Mouse (Mus musculus): ENCODE measurements around the gene Eps15. TPM values are rescaled to one million over a fixed set of nuclear protein-coding genes. Genes with fewer than 3 reads are reported as not detected.

The Eps15 gene
- polyA plus RNA-seq (2012; rRNA removed) = 131 and 135 TPM in 2 replicates

DNA sequence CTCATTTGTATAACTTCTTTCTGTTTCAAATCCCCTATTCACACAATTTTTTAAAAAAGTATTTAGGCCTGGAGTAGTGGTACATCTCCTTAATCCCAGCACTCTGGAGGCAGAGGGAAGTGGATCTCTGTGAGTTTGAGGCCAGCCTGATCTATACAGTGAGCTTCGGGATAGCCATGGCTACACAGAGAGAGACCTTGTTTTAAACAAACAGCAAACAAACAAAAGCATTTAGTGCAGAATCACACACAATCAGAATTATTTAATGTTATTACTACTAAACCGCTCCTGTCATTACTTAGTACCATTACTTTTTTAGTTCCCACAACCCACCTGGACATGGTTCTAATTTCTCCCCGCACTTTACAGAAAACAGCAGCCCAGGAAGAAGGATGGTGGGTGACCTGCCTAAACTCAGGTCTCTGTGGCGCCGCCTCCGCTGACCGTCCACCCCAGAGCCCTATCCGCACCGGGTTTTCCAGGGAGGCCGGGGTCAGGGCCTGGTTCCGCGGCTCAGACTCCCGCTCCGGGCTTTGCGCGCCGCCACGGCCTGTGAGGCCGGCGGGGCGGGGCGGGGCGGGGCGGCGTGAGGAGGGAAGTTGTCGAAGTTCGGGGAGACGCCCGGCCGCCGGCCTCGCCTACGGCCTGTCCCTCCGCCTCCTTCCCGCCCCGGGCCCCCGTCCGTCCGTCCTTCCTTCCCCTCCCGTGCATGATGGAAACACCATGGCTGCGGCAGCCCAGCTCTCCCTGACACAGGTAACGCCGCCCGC lies at the start of gene Eps15:
Eps15 (plus strand) TSS at position 580 of the 770 bp plus-strand sequence.
- H3K27ac ChIP-seq (ENCODE audit: insufficient read depth, low read length) = no peak within 1 kb of the TSS
- peak within 1 kb of the TSS; percentile 87 for H3K4me3 ChIP-seq (replicated peaks; ENCODE audit: insufficient read depth, low read depth, low read length)
- 3% methylated on average over 40 of the region's 44 CpGs for WGBS
- DNase-seq = peak; percentile 91 to 93
- H3K27me3 ChIP-seq (ENCODE audit: control insufficient read depth, insufficient read depth, low read length) = no peaks in the 10 kb centered on the region
- H3K4me1 ChIP-seq (ENCODE audit: control insufficient read depth, insufficient read depth, low read length) = no peaks in the 10 kb centered on the region
- TF ChIP-seq POLR2A (IDR thresholded peaks at IDR 0.05; ENCODE audit: borderline replicate concordance, insufficient read depth, low read length) (peak; percentile 26; the same call in 1 of the 2 replicates), CTCF (IDR thresholded peaks at IDR 0.05; ENCODE audit: borderline replicate concordance, insufficient read depth, low read depth, low read length) (no peak)

DNA sequence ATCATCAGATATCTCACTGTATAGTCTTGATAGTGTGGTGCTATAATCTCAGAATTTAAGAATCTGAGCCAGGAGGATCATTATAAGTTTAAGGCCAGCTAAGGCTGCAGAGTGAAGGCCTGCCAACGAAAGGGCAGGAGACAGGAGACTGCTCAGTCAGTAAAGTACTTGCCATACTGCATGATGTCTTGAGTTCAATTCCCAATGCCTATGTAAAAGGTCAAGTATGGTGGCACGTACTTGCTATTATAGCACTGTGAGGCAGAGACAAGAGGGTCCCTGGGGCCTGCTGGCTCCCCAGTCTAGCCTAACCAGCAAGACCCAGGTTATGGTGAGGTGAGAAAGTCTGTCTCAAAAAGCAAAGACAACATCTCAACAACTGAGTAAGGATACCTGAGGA lies 45.9 kb upstream of the Eps15 start, which contains the start of gene Calr4:
Calr4 (plus strand) TSS at position 301 of the 400 bp plus-strand sequence.
- no peak for DNase-seq
- no peak for TF ChIP-seq CTCF (IDR thresholded peaks at IDR 0.05; ENCODE audit: borderline replicate concordance, insufficient read depth, low read depth, low read length)
- no peak for TF ChIP-seq POLR2A (IDR thresholded peaks at IDR 0.05; ENCODE audit: borderline replicate concordance, insufficient read depth, low read length)
- no peaks in the 10 kb centered on the region for H3K4me1 ChIP-seq (ENCODE audit: control insufficient read depth, insufficient read depth, low read length)
- no peak within 1 kb of the TSS for H3K4me3 ChIP-seq (replicated peaks; ENCODE audit: insufficient read depth, low read depth, low read length)
- H3K27me3 ChIP-seq (ENCODE audit: control insufficient read depth, insufficient read depth, low read length) = no peaks in the 10 kb centered on the region
- 89% methylated on average over 2 of the region's 2 CpGs for WGBS
- H3K27ac ChIP-seq (ENCODE audit: insufficient read depth, low read length) = no peak within 1 kb of the TSS

DNA sequence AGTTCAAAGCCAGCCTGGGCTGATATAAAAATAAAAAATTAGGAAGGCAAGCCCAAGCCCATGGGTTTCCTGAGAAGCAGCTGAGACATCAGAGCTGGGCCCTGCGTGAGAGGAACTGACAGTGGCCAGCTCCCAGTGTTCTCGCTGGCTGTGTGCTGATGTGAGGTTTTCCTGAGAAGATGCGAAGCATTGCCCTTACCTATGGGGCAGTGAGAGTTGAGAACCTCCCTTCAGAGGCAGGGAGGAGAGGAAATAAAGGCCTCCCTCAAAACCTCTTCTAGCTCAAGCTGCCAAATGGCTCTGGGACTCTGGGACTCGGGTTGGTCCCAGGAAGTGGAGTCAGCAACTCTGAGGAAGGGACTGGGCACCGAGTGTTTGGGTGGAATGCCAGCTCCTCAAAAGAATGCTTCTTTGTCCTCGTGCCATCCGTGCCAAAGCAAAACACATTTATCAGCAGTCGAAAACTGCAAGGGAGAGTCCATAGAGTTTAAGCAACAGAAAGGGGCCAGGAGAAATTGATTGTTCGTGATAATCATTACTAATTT lies 45.2 kb upstream of the Eps15 start:
- WGBS = 41% methylated on average over 9 of the region's 9 CpGs
- Histone ChIP-seq H3K4me3 (replicated peaks; ENCODE audit: insufficient read depth, low read depth, low read length) (no peak overlapping the region), H3K27ac (ENCODE audit: insufficient read depth, low read length) (no peak overlapping the region), H3K27me3 (ENCODE audit: control insufficient read depth, insufficient read depth, low read length) (no peaks in the 10 kb centered on the region), H3K4me1 (ENCODE audit: control insufficient read depth, insufficient read depth, low read length) (no peaks in the 10 kb centered on the region)
- TF ChIP-seq POLR2A (IDR thresholded peaks at IDR 0.05; ENCODE audit: borderline replicate concordance, insufficient read depth, low read length) = no peak
- no peak for TF ChIP-seq CTCF (IDR thresholded peaks at IDR 0.05; ENCODE audit: borderline replicate concordance, insufficient read depth, low read depth, low read length)
- peak in 1 of 2 experiments; percentile 42 for DNase-seq

GRCm38 (mm10) chr4:109236186-109236879 lies 43.7 kb upstream of the Eps15 start:
- DNase-seq = peak in 1 of 2 experiments; percentile 18
- H3K27ac ChIP-seq (ENCODE audit: insufficient read depth, low read length) = no peak overlapping the region
- TF ChIP-seq POLR2A (IDR thresholded peaks at IDR 0.05; ENCODE audit: borderline replicate concordance, insufficient read depth, low read length) = no peak
- no peak for TF ChIP-seq CTCF (IDR thresholded peaks at IDR 0.05; ENCODE audit: borderline replicate concordance, insufficient read depth, low read depth, low read length)
- peaks cover under 1% of the 10 kb centered on the region; the same call in 1 of the 2 replicates for H3K4me1 ChIP-seq (ENCODE audit: control insufficient read depth, insufficient read depth, low read length)
- no peak overlapping the region for H3K4me3 ChIP-seq (replicated peaks; ENCODE audit: insufficient read depth, low read depth, low read length)
- H3K27me3 ChIP-seq (ENCODE audit: control insufficient read depth, insufficient read depth, low read length) = no peaks in the 10 kb centered on the region
- WGBS = 69% methylated on average over 7 of the region's 7 CpGs

DNA sequence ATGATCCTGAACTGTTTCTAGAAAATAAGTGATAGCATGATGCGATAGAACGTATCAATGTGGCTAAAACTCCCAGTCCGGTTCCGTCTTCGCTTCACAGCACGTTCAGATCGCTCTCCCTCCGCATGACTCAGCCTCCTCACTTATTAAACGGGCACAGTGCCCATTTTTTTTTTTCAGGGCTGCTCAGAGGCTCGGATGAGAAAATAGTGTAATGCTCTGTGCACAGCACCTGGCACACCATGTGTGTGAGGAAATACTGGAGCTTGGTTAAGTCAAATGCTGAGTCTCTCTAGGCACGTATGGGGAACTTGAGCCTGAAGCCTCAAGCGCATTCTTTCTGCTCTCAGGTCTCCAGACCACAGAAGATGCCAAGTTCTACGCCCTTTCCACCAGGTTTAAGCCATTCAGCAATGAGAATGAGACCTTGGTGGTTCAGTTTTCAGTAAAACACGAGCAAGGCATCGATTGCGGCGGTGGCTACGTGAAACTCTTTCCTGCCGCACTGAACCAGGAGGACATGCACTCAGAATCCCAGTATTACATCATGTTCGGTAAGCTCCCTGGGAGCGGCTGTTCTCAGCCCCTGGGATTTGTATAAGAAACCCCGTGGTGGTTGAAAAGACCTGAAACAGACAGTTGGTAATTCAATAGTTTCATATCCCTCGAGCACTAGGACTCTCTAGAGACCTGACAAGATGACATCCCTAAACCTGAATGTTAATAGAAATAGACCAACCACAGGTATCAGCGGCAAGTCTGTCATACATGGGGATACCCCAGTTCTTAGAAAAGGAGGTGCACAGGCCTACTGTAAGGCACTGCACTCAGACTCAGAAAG lies 41.4 kb upstream of the Eps15 start:
- H3K27me3 ChIP-seq (ENCODE audit: control insufficient read depth, insufficient read depth, low read length) = no peaks in the 10 kb centered on the region
- WGBS = 68% methylated on average over 24 of the region's 24 CpGs
- H3K4me1 ChIP-seq (ENCODE audit: control insufficient read depth, insufficient read depth, low read length) = peaks cover 4% of the 10 kb centered on the region; the same call in 1 of the 2 replicates
- TF ChIP-seq CTCF (IDR thresholded peaks at IDR 0.05; ENCODE audit: borderline replicate concordance, insufficient read depth, low read depth, low read length) (no peak), POLR2A (IDR thresholded peaks at IDR 0.05; ENCODE audit: borderline replicate concordance, insufficient read depth, low read length) (no peak)
- DNase-seq = peak; percentile 37 to 59
- H3K4me3 ChIP-seq (replicated peaks; ENCODE audit: insufficient read depth, low read depth, low read length) = no peak overlapping the region
- no peak overlapping the region for H3K27ac ChIP-seq (ENCODE audit: insufficient read depth, low read length)

DNA sequence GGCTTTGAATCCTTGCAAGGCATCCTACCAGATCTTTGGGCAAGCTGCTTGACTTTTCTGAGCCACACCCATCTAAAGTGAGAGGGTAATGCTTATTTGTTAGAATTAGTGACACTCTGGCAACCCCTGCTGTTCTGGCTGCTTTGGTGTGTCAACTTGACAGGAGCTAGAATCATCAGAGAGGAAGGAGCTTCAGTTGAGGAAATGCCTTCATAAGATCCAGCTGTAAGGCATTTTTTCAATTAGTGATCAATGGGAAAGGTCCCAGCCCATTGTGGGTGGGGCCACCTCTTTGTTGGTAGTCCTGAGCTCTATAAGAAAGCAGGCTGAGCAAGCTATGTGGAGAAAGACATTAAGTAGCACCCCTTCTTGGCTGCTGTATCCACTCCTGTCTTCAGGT lies 38.8 kb upstream of the Eps15 start:
- no peak for DNase-seq
- Histone ChIP-seq H3K27ac (ENCODE audit: insufficient read depth, low read length) (no peak overlapping the region), H3K4me1 (ENCODE audit: control insufficient read depth, insufficient read depth, low read length) (peaks cover 4% of the 10 kb centered on the region; the same call in 1 of the 2 replicates), H3K27me3 (ENCODE audit: control insufficient read depth, insufficient read depth, low read length) (no peaks in the 10 kb centered on the region), H3K4me3 (replicated peaks; ENCODE audit: insufficient read depth, low read depth, low read length) (no peak overlapping the region)
- no peak for TF ChIP-seq POLR2A (IDR thresholded peaks at IDR 0.05; ENCODE audit: borderline replicate concordance, insufficient read depth, low read length)
- no peak for TF ChIP-seq CTCF (IDR thresholded peaks at IDR 0.05; ENCODE audit: borderline replicate concordance, insufficient read depth, low read depth, low read length)

- peak; percentile 35 to 59 for DNase-seq
- no peaks in the 10 kb centered on the region for H3K27me3 ChIP-seq (ENCODE audit: control insufficient read depth, insufficient read depth, low read length)
- H3K4me1 ChIP-seq (ENCODE audit: control insufficient read depth, insufficient read depth, low read length) = peaks cover 4% of the 10 kb centered on the region; the same call in 1 of the 2 replicates
- TF ChIP-seq CTCF (IDR thresholded peaks at IDR 0.05; ENCODE audit: borderline replicate concordance, insufficient read depth, low read depth, low read length) (no peak), POLR2A (IDR thresholded peaks at IDR 0.05; ENCODE audit: borderline replicate concordance, insufficient read depth, low read length) (no peak)
- H3K27ac ChIP-seq (ENCODE audit: insufficient read depth, low read length) = no peak overlapping the region
- no peak overlapping the region for H3K4me3 ChIP-seq (replicated peaks; ENCODE audit: insufficient read depth, low read depth, low read length)
- 24% methylated on average over 4 of the region's 4 CpGs for WGBS
Measured at GRCm38 (mm10) chr4:109241934-109242333, 38.1 kb upstream of the Eps15 start.

Measured in cerebellum, adult 2 months (tissue).